Mouse (Mus musculus) forebrain, embryonic 12.5 days (tissue): Measurements from ENCODE around the gene Gfap. TPM values are rescaled to one million over a fixed set of nuclear protein-coding genes. Genes with fewer than 3 reads are reported as not detected.

Source experiments
- ATAC-seq: fragments of 200-750 bp; cut with Nextera tagmentation; 2 replicates; pipeline ENCODE4 v1.8.0; 2017; ENCODE audit warnings: moderate TSS enrichment; ENCODE audit not compliant: low FRiP score
- H3K27ac ChIP-seq: fragments of 300-500 bp; sonication (generic); 2 replicates; pipeline ENCODE4 v1.5.1; 2016; ENCODE audit warnings: mild to moderate bottlenecking
- H3K27me3 ChIP-seq: fragments of 300-500 bp; sonication (generic); 2 replicates; pipeline ENCODE4 v1.6.1; 2016; ENCODE audit warnings: mild to moderate bottlenecking
- H3K36me3 ChIP-seq: fragments of 300-500 bp; sonication (generic); replicated peaks from 2 replicates; pipeline ENCODE4 v1.6.1; 2016; ENCODE audit warnings: mild to moderate bottlenecking
- H3K4me1 ChIP-seq: fragments of 300-500 bp; sonication (generic); 2 replicates; pipeline ENCODE4 v1.6.1; 2016
- H3K4me2 ChIP-seq: fragments of 300-500 bp; sonication (generic); 2 replicates; pipeline ENCODE4 v1.6.1; 2016; ENCODE audit warnings: mild to moderate bottlenecking, moderate library complexity
- H3K4me3 ChIP-seq: fragments of 300-500 bp; sonication (generic); replicated peaks from 2 replicates; pipeline ENCODE4 v1.5.1; 2016; ENCODE audit warnings: mild to moderate bottlenecking
- H3K9ac ChIP-seq: fragments of 300-500 bp; sonication (generic); 2 replicates; pipeline ENCODE4 v1.6.1; 2016; ENCODE audit warnings: mild to moderate bottlenecking
- H3K9me3 ChIP-seq: fragments of 300-500 bp; sonication (generic); 2 replicates; pipeline ENCODE4 v1.6.1; 2016
- WGBS: fragments of 180-500 bp; shearing (Covaris S2); methylation state at CpG from one replicate; pipeline ENCODE4 v1.1.7; 2016; 5-methylcytosine and 5-hydroxymethylcytosine counted together
- polyA plus RNA-seq: library from polyadenylated mRNA; unstranded; fragments of >200 nt; fragmentation: Nextera tagmentation; extraction: Ambion mirVana; gene quantifications from 2 replicates; pipeline ENCODE4 v1.2.1, GENCODE M21; 2016

The Gfap gene
- polyA plus RNA-seq, 1 experiment from 2014 or later: 0.09 TPM

DNA sequence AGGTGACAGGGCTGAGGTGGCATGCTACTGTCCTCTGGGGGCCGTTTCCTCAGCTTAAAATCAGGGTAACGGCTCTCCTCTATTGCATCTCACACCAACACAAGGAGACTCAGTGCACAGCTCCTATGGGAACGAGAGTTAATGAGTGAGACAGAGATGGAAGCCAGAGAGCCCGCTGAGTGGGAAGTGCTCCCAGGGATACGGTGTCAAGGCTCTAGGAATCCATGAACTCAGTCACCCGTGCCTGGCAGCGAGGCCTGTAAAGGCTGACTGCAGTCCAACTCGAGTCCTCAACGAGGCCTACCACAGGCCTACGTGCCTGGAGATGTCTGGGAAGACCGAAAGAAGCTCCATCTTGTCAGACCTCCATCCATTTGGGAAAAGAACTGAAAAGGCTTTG is 41.8 kb downstream of the Gfap start:
- Histone ChIP-seq H3K4me1 (no peaks in the 10 kb centered on the region), H3K9ac (no peak overlapping the region), H3K9me3 (no peaks in the 10 kb centered on the region), H3K27ac (no peak overlapping the region), H3K27me3 (no peaks in the 10 kb centered on the region), H3K4me3 (no peak overlapping the region), H3K36me3 (peaks cover 86% of the 10 kb centered on the region), H3K4me2 (no peak overlapping the region)
- ATAC-seq: no peak
- WGBS: 89% methylated on average over 11 of the region's 11 CpGs

DNA sequence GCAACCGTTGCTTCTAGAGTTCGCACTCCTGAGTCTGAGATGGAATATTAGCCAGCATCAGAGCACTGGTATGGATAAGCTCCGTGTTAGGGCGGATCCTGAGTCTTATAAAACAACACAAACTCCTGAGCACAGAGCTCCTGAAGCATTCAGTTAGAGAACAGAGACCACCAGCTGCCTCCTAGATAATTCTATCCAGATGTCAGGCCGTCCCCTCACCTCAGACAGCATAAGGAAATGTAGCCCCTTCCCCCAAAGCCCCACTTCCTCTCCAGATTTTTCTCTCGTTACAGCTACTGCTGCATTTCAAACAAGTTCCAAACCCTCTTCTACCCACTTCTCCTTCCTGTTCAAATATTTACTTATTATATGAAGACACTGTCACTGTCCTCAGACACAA is 44.8 kb downstream of the Gfap start:
- WGBS: 86% methylated on average over 6 of the region's 6 CpGs
- Histone ChIP-seq H3K27me3 (no peaks in the 10 kb centered on the region), H3K9me3 (no peaks in the 10 kb centered on the region), H3K27ac (no peak overlapping the region), H3K36me3 (peaks cover 88% of the 10 kb centered on the region), H3K4me1 (no peaks in the 10 kb centered on the region), H3K4me3 (no peak overlapping the region), H3K4me2 (no peak overlapping the region), H3K9ac (no peak overlapping the region)
- ATAC-seq: no peak

DNA sequence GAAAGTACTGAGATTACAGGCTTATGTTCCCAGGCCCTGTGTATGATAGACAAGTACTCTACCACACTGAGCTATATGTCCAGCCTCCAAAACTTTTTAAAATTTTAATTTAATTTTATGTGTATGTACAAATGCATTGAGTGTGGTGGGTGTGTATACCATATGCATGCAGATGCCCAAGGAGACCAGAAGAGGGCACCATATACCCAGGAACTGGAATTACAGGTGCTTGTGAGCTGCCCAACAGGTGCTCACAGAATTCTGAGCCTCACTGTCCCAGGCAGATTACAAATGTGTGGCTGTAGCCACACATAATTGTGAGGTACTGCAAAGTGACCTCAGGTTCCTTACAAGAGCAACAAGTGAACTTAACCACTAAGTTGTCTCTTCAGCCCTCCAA is 47.0 kb downstream of the Gfap start:
- no peak for ATAC-seq

DNA sequence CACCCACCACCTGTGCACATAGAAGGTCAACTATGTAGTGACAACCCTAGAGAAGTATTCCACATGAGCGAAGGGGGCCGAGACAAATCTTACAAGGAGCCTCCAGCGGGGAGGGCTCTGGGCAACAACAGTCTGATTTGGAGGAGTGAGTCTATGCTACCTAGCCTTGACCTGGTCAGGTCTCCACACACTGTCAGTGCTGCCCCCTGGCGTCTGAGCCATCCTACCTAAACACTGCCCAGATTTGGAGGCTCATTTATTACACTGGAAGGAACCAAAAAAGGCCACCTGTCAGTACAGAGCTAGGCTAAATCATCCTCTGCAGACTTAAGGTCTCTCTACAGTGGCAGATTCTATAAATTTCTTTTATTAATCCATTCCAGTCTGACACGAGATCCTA is 48.8 kb downstream of the Gfap start:
- H3K4me1 ChIP-seq: no peaks in the 10 kb centered on the region
- peaks cover 89% of the 10 kb centered on the region for H3K36me3 ChIP-seq
- H3K4me3 ChIP-seq: no peak overlapping the region
- 71% methylated on average over 5 of the region's 5 CpGs for WGBS
- no peaks in the 10 kb centered on the region for H3K9me3 ChIP-seq
- no peaks in the 10 kb centered on the region for H3K27me3 ChIP-seq
- ATAC-seq: 0 out of 2 replicates have a peak, but pooled peaks have one; percentile 46
- H3K9ac ChIP-seq: no peak overlapping the region
- H3K4me2 ChIP-seq: no peak overlapping the region
- no peak overlapping the region for H3K27ac ChIP-seq

More for the DNA sequence above, 47.0 kb downstream of the Gfap start:
- H3K36me3 ChIP-seq: peaks cover 88% of the 10 kb centered on the region
- H3K4me2 ChIP-seq: no peak overlapping the region
- no peak overlapping the region for H3K27ac ChIP-seq
- no peak overlapping the region for H3K4me3 ChIP-seq
- H3K4me1 ChIP-seq: no peaks in the 10 kb centered on the region
- no peaks in the 10 kb centered on the region for H3K9me3 ChIP-seq
- H3K27me3 ChIP-seq: no peaks in the 10 kb centered on the region
- no peak overlapping the region for H3K9ac ChIP-seq

DNA sequence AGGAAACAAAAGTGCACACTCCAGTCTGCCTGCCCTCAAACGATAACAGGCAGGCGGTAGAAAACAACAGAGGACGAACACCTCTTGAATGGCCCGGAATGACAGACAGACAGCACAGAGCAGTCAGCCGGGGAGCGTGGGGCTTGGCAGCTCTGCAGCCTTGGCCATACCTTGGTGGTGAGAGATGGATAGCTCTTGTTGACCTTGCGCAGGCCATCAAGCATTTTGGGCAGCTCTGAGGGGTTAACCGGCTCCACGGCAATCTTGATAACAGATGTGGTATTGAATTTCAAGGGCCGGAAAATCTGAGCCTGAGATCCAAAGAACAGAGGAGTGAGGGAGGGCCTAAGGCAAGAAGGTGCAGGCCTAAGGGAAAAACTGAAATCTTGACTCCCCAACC is 54.8 kb downstream of the Gfap start:
- Histone ChIP-seq H3K9me3 (no peaks in the 10 kb centered on the region), H3K9ac (no peak overlapping the region), H3K27ac (no peak overlapping the region), H3K4me1 (no peaks in the 10 kb centered on the region), H3K4me2 (no peak overlapping the region), H3K36me3 (peaks cover 100% of the 10 kb centered on the region), H3K27me3 (no peaks in the 10 kb centered on the region), H3K4me3 (no peak overlapping the region)
- no peak for ATAC-seq
- 92% methylated on average over 10 of the region's 10 CpGs for WGBS

DNA sequence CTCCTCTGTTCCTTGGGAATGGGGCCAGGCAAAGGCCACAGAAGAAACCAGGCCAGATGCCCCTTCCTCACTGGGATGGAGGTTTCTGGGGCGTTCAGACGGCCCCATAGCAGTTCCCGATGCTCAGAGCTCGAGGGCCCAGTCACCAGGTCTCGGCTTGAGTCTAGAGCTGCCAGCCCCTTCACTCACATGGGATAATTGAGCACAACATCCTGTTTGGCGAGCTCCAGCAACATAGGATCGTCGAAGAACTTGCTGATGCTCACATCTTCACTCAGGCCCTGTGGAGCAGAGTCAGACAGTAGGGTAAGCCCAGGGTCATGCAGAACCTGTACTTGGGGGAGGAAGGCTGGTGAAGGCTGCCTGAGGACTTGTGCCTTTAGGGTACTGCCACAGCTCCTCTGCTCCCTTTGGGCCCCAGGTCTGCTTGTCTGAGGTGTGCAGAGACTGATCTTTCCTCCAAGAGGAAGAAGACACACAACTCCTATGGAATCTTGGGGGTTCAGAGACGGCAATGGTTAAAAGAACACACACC is 62.0 kb downstream of the Gfap start:
- H3K9me3 ChIP-seq: no peaks in the 10 kb centered on the region
- no peak overlapping the region for H3K9ac ChIP-seq
- H3K4me1 ChIP-seq: no peaks in the 10 kb centered on the region
- H3K36me3 ChIP-seq: peaks cover 74% of the 10 kb centered on the region
- H3K4me3 ChIP-seq: no peak overlapping the region
- no peak overlapping the region for H3K4me2 ChIP-seq
- no peak for ATAC-seq
- no peaks in the 10 kb centered on the region for H3K27me3 ChIP-seq
- no peak overlapping the region for H3K27ac ChIP-seq
- 90% methylated on average over 9 of the region's 9 CpGs for WGBS

DNA sequence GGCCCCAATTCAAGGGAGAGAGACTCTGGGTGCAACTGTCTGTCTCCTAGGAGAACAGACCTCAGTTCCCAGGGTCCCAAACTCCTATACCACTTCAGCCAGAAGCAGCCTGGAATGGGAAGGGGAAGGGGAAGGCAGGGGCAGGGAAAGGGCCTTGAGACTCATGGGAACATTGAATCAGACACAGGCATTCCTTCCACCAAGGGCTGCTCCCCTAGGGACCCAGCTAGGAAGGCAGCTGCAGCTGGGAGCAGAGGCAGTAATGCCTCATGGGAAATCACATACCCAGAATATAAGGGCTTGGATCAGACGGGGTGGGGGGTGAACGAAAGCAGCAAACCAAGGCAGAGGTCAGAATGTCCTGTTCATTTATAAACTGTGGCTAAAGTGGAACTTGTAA is 62.6 kb downstream of the Gfap start:
- 94% methylated on average over 2 of the region's 2 CpGs for WGBS
- H3K36me3 ChIP-seq: peaks cover 68% of the 10 kb centered on the region
- H3K9ac ChIP-seq: no peak overlapping the region
- no peak overlapping the region for H3K4me2 ChIP-seq
- H3K27ac ChIP-seq: no peak overlapping the region
- H3K9me3 ChIP-seq: no peaks in the 10 kb centered on the region
- H3K4me3 ChIP-seq: no peak overlapping the region
- ATAC-seq: no peak
- H3K27me3 ChIP-seq: no peaks in the 10 kb centered on the region
- H3K4me1 ChIP-seq: no peaks in the 10 kb centered on the region

DNA sequence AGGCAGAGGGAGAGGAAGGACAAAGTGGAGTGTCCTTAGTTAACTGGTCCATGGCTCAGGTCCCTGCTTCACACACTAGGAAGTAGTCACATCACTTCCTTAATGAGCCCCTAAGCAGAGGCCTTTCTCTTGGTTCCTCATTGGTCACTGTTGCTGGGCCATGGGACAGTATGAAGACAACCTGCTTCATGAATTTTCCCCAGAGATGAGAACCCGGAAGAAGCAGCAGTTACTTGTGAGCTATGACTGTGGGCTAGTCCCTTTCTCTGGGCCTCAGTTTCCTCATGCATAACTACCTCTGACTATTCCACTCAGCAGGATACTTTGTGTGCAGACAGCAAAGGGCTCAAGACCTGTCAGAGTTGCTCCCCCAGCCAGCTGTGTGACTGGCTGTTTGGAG is 63.3 kb downstream of the Gfap start:
- H3K36me3 ChIP-seq: peaks cover 61% of the 10 kb centered on the region
- no peaks in the 10 kb centered on the region for H3K27me3 ChIP-seq
- no peak overlapping the region for H3K27ac ChIP-seq
- WGBS: 88% methylated on average over 1 of the region's 1 CpGs
- no peak overlapping the region for H3K4me3 ChIP-seq
- H3K4me1 ChIP-seq: no peaks in the 10 kb centered on the region
- no peak overlapping the region for H3K9ac ChIP-seq
- no peak overlapping the region for H3K4me2 ChIP-seq
- no peak for ATAC-seq
- H3K9me3 ChIP-seq: no peaks in the 10 kb centered on the region

Other genes starting within 250 kb of the Gfap start
- 0.19 and 0.21 TPM in 2 replicates for gene Meioc, start 237.2 kb downstream of the Gfap start, polyA plus RNA-seq
- 55.1 and 57.7 TPM in 2 replicates for gene Ccdc43, start 203.1 kb downstream of the Gfap start, polyA plus RNA-seq
- gene Adam11, start 139.5 kb downstream of the Gfap start, polyA plus RNA-seq: 22.7 and 23.0 TPM in 2 replicates
- 90.5 and 103 TPM in 2 replicates for gene Gjc1, start 81.2 kb downstream of the Gfap start, polyA plus RNA-seq
- gene Higd1b, start 65.1 kb downstream of the Gfap start, polyA plus RNA-seq: not detected in 2 replicates
- 274 and 279 TPM in 2 replicates for gene Eftud2, start 19.9 kb downstream of the Gfap start, polyA plus RNA-seq
- 1.7 and 2.4 TPM in 2 replicates for gene Ccdc103, start 19.7 kb downstream of the Gfap start, polyA plus RNA-seq
- gene Fam187a, start 15.7 kb downstream of the Gfap start, polyA plus RNA-seq: not detected in 2 replicates
- gene Kif18b, start 24.2 kb upstream of the Gfap start, polyA plus RNA-seq: 10.8 and 13.0 TPM in 2 replicates
- 3.7 and 4.0 TPM in 2 replicates for gene C1ql1, start 45.8 kb upstream of the Gfap start, polyA plus RNA-seq
- gene Nmt1, start 127.3 kb upstream of the Gfap start, polyA plus RNA-seq: 49.0 and 56.2 TPM in 2 replicates
- gene Dcakd, start 127.4 kb upstream of the Gfap start, polyA plus RNA-seq: 190 and 210 TPM in 2 replicates
- 1.4 and 1.5 TPM in 2 replicates for gene Plcd3, start 200.7 kb upstream of the Gfap start, polyA plus RNA-seq
- 5.7 and 7.1 TPM in 2 replicates for gene Acbd4, start 200.8 kb upstream of the Gfap start, polyA plus RNA-seq
- 3.4 TPM in 2 replicates for gene Hexim1, start 215.3 kb upstream of the Gfap start, polyA plus RNA-seq
- gene Hexim2, start 231.5 kb upstream of the Gfap start, polyA plus RNA-seq: 10.1 and 11.8 TPM in 2 replicates